In genomic region chr13:43196000-43196399, GRCm38 (mm10) we compare ENCODE assay signal across 10 mouse cellular contexts. TPM values are rescaled to one million over a fixed set of nuclear protein-coding genes. Genes with fewer than 3 reads are reported as not detected.
DNase-seq lines count a peak whose midpoint lies in the region; ATAC-seq and TF ChIP-seq lines count a peak whose summit lies in the region.
"Had no signal": no experiment of that assay in that cellular context is flagged by ENCODE, and none has a peak within 500 bp of the region (broad histone marks: within the 10 kb centered on the region; RNA-seq: fewer than 3 reads in every experiment).

No protein-coding gene starts in this region.

- H3K36me3 ChIP-seq in kidney, postnatal 0 days (ENCODE audit: insufficient read depth, low read length) = no peaks in the 10 kb centered on the region

- H3K9ac ChIP-seq in kidney, postnatal 0 days (ENCODE audit: low read depth, low read length) = no peak overlapping the region

- peak; percentile 56 for TF ChIP-seq CTCF in kidney, postnatal 0 days (IDR thresholded peaks at IDR 0.05; ENCODE audit: low read depth)

- H3K4me1 ChIP-seq in kidney, postnatal 0 days (replicated peaks; ENCODE audit: insufficient read depth, low read length) = 0 out of 2 replicates have a peak, but pooled peaks cover 13% of the 10 kb centered on the region

- 40% methylated on average over 7 of the region's 7 CpGs for WGBS in kidney, postnatal 0 days

- no peak overlapping the region for H3K4me3 ChIP-seq in kidney, postnatal 0 days (replicated peaks; ENCODE audit: low read depth, low read length)

- H3K4me2 ChIP-seq in kidney, postnatal 0 days (ENCODE audit: low read length) = no peak overlapping the region

- H3K9me3 ChIP-seq in kidney, postnatal 0 days (replicated peaks; ENCODE audit: low read length) = no peaks in the 10 kb centered on the region

- peak; percentile 53 for DNase-seq in adrenal gland, postnatal 10 days
- no peak for DNase-seq in adrenal gland, adult 18-20 months (ENCODE audit: low spot score in 2 of 2)
- no peak for DNase-seq in kidney, postnatal 0 days (ENCODE audit: low spot score)
- no peak for DNase-seq in kidney, adult 11 months
- DNase-seq in heart, postnatal 4 days = peak; percentile 81
- DNase-seq in yolk sac, embryonic 10.5 days (ENCODE audit: low spot score) = no peak
- DNase-seq in embryo, embryonic 10.5 days (ENCODE audit: low spot score) = no peak

- H3K27me3 ChIP-seq in kidney, postnatal 0 days (ENCODE audit: insufficient read depth, low read length) = no peaks in the 10 kb centered on the region
- H3K27me3 ChIP-seq: Patski had no signal

- H3K27ac ChIP-seq in kidney, postnatal 0 days = no peak overlapping the region

- no peak; the same call in 1 of the 2 replicates for ATAC-seq in kidney, postnatal 0 days (replicated peaks; ENCODE audit: low FRiP score, low read depth)
- 0 out of 2 replicates have a peak, but pooled peaks have one; percentile 3 for ATAC-seq in common myeloid progenitor, adult 5-6 weeks (replicated peaks; ENCODE audit: low read depth, poor library complexity, severe bottlenecking)
- ATAC-seq: inflammation-experienced regulatory T-cells, adult 6 months; Patski had no signal

RNA-seq across cellular contexts. Expression of gene Tbc1d7, which starts 24.7 kb away (rescaled TPM):
- 10 to 100 TPM; 24.4 to 26.7 TPM for total RNA-seq in adrenal gland, postnatal 10 days (2021)
- 10 to 100 TPM; 11.4 to 13.5 TPM for total RNA-seq in adrenal gland, adult 18-20 months (2021)
- 51.9 and 52.0 TPM in 2 replicates for polyA plus RNA-seq in kidney, postnatal 0 days (2015; fragmentation: Nextera tagmentation; extraction: Ambion mirVana)
- total RNA-seq in common myeloid progenitor, adult 5-6 weeks (2017) = 8.6 and 17.1 TPM in 2 replicates
- 10 to 100 TPM; 40.3 to 45.0 TPM for total RNA-seq in heart, postnatal 4 days (2021)

Comparison
In these comparisons a context has a peak if more than half of its experiments do, and no peak if none do; other contexts are left out.
1. DNase-seq: peak in adrenal gland, postnatal 10 days (single experiment) and heart, postnatal 4 days (single experiment); none in adrenal gland, adult 18-20 months (0 of 2), kidney, postnatal 0 days (single experiment), kidney, adult 11 months (single experiment), yolk sac, embryonic 10.5 days (single experiment) and embryo, embryonic 10.5 days (single experiment).